Mouse (Mus musculus) kidney, adult 2 months (tissue): Measurements from ENCODE around the gene Ints2.

ENCODE experiments used
- CTCF ChIP-seq: fragments of 200-500 bp; conservative IDR thresholded peaks from 2 replicates; pipeline ENCODE4 v1.5.1; 2011; ENCODE audit warnings: low read depth, mild to moderate bottlenecking, control low read depth, low read length, moderate library complexity, mixed read lengths; ENCODE audit not compliant: insufficient read depth, insufficient read length
- POLR2A ChIP-seq: fragments of 200-500 bp; IDR thresholded peaks from one replicate; pipeline ENCODE4 v1.6.1; 2011; ENCODE audit warnings: low read depth, low read length, control low read depth

GRCm38 (mm10) chr11:86209123-86209522 lies 48.3 kb downstream of the Ints2 start:
- TF ChIP-seq POLR2A (no peak), CTCF (no peak)
